29 mouse cellular contexts compared by ENCODE assay signal in the genomic region with DNA sequence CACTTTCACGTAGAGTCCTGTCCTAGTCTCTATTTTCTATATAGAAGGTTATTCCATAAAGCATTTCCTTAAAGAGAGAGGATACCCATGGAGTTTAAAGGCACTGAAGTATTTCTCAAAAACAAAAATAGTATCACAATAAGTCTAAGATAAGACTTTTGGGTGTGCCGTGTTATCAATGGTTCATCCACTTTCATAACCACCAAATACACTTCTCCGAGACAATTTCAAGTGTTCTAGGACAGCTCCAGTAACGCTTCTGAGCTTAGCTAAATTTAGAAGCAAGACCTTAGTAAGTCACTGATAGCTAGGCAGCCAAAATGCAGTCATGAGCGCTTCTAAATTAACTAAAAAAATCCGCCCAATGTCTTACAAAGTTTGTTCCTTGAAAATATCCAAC. TPM values are rescaled to one million over a fixed set of nuclear protein-coding genes. Genes with fewer than 3 reads are reported as not detected.
DNase-seq lines count a peak whose midpoint lies in the region; ATAC-seq and TF ChIP-seq lines count a peak whose summit lies in the region.
"Had no signal": no experiment of that assay in that cellular context is flagged by ENCODE, and none has a peak within 500 bp of the region (broad histone marks: within the 10 kb centered on the region; RNA-seq: fewer than 3 reads in every experiment).

No protein-coding gene starts in this region.

- H3K27me3 ChIP-seq in heart, embryonic 10.5 days (ENCODE audit: insufficient read depth, poor library complexity, severe bottlenecking), result no peaks in the 10 kb centered on the region
- no peaks in the 10 kb centered on the region for H3K27me3 ChIP-seq in heart, embryonic 15.5 days
- no peaks in the 10 kb centered on the region for H3K27me3 ChIP-seq in liver, embryonic 11.5 days (replicated peaks; ENCODE audit: control insufficient read depth, insufficient read depth, low read length)
- no peaks in the 10 kb centered on the region for H3K27me3 ChIP-seq in liver, postnatal 0 days (ENCODE audit: insufficient read depth, low read length)
- H3K27me3 ChIP-seq: embryonic facial prominence, embryonic 13.5 days; hindbrain, embryonic 13.5 days; limb, embryonic 13.5 days; liver, embryonic 12.5 days; midbrain, embryonic 13.5 days had no signal

- H3K9ac ChIP-seq in heart, embryonic 15.5 days, result no peak overlapping the region
- no peak overlapping the region for H3K9ac ChIP-seq in liver, embryonic 11.5 days (ENCODE audit: low read depth, low read length)
- no peak overlapping the region for H3K9ac ChIP-seq in liver, postnatal 0 days (replicated peaks)
- H3K9ac ChIP-seq: embryonic facial prominence, embryonic 13.5 days; forebrain, postnatal 0 days; hindbrain, embryonic 13.5 days; limb, embryonic 13.5 days; liver, embryonic 12.5 days; midbrain, embryonic 13.5 days had no signal

- no peak for DNase-seq in heart, embryonic 10.5 days (ENCODE audit: low spot score)
- no peak for DNase-seq in heart, postnatal 25 days (ENCODE audit: low spot score)
- no peak for DNase-seq in heart, postnatal 10 days
- DNase-seq in liver, embryonic 11.5 days (ENCODE audit: low spot score), result no peak
- DNase-seq in liver, postnatal 0 days, result no peak
- no peak for DNase-seq in urinary bladder, postnatal 14 days (ENCODE audit: low spot score)
- DNase-seq: adrenal gland, adult 2 months; adrenal gland, postnatal 36 days; cerebellum, adult 18-20 months; cerebellum, postnatal 10 days; forebrain, postnatal 0 days; gastrocnemius, postnatal 10 days; kidney, adult 8-10 months; kidney, postnatal 14 days; lung, adult 18-20 months; lung, postnatal 4 days; retina, postnatal 1 day; right cerebral cortex, postnatal 14 days had no signal

- no peak for ATAC-seq in heart, embryonic 15.5 days (replicated peaks; ENCODE audit: insufficient number of reproducible peaks, insufficient read depth, low FRiP score, low read depth)
- ATAC-seq in liver, embryonic 11.5 days (replicated peaks; ENCODE audit: low FRiP score), result no peak
- no peak for ATAC-seq in liver, postnatal 0 days
- ATAC-seq: activated CD4-positive, CD25-positive, alpha-beta regulatory T cell, adult 4 months; forebrain, postnatal 0 days; intestine, embryonic 16.5 days; liver, embryonic 12.5 days; lung, postnatal 0 days; midbrain, embryonic 13.5 days had no signal

- H3K4me3 ChIP-seq in heart, embryonic 10.5 days, result peak overlapping the region; percentile 18; the same call in 1 of the 2 replicates
- no peak overlapping the region for H3K4me3 ChIP-seq in heart, embryonic 15.5 days
- no peak overlapping the region for H3K4me3 ChIP-seq in liver, embryonic 11.5 days (ENCODE audit: low read depth, low read length)
- H3K4me3 ChIP-seq in liver, postnatal 0 days (ENCODE audit: low read depth, low read length), result no peak overlapping the region
- H3K4me3 ChIP-seq: embryonic facial prominence, embryonic 13.5 days; forebrain, embryonic 10.5 days; hindbrain, embryonic 13.5 days; left cerebral cortex, adult 2 months; limb, embryonic 13.5 days; liver, embryonic 12.5 days; midbrain, embryonic 13.5 days had no signal

- intact Hi-C loops in heart, postnatal 25 days (cut with DNase I), result no loop called here
- intact Hi-C loops in heart, postnatal 10 days (cut with DNase I), result no loop called here

- H3K4me2 ChIP-seq in heart, embryonic 15.5 days, result peak overlapping the region; percentile 40
- peak overlapping the region; percentile 31 for H3K4me2 ChIP-seq in liver, embryonic 11.5 days
- no peak overlapping the region for H3K4me2 ChIP-seq in liver, postnatal 0 days (ENCODE audit: low read depth, low read length)
- H3K4me2 ChIP-seq: embryonic facial prominence, embryonic 13.5 days; hindbrain, embryonic 13.5 days; limb, embryonic 13.5 days; liver, embryonic 12.5 days; midbrain, embryonic 13.5 days had no signal

- no peaks in the 10 kb centered on the region for H3K9me3 ChIP-seq in heart, embryonic 10.5 days
- H3K9me3 ChIP-seq in heart, embryonic 15.5 days (replicated peaks), result no peaks in the 10 kb centered on the region
- no peaks in the 10 kb centered on the region for H3K9me3 ChIP-seq in liver, embryonic 11.5 days (ENCODE audit: control insufficient read depth, low read length)
- no peaks in the 10 kb centered on the region for H3K9me3 ChIP-seq in liver, postnatal 0 days (ENCODE audit: low read length)
- H3K9me3 ChIP-seq: embryonic facial prominence, embryonic 13.5 days; hindbrain, embryonic 13.5 days; liver, embryonic 12.5 days; midbrain, embryonic 13.5 days had no signal

- H3K36me3 ChIP-seq in heart, embryonic 10.5 days, result peaks cover 55% of the 10 kb centered on the region
- peaks cover 7% of the 10 kb centered on the region; the same call in 1 of the 2 replicates for H3K36me3 ChIP-seq in heart, embryonic 15.5 days
- H3K36me3 ChIP-seq in liver, embryonic 11.5 days (ENCODE audit: control insufficient read depth, insufficient read depth, low read length), result peaks cover 13% of the 10 kb centered on the region
- peaks cover 34% of the 10 kb centered on the region for H3K36me3 ChIP-seq in liver, postnatal 0 days (replicated peaks; ENCODE audit: insufficient read depth, low read length)

- no peak for TF ChIP-seq EP300 in liver, postnatal 0 days (IDR thresholded peaks at IDR 0.05; ENCODE audit: low read depth)

- peaks cover 24% of the 10 kb centered on the region for H3K4me1 ChIP-seq in heart, embryonic 10.5 days
- peaks cover 34% of the 10 kb centered on the region for H3K4me1 ChIP-seq in heart, embryonic 15.5 days (replicated peaks)
- peaks cover 15% of the 10 kb centered on the region; the same call in 1 of the 2 replicates for H3K4me1 ChIP-seq in liver, embryonic 11.5 days (replicated peaks; ENCODE audit: control insufficient read depth, insufficient read depth, low read length)
- H3K4me1 ChIP-seq in liver, postnatal 0 days (ENCODE audit: insufficient read depth), result peaks cover 14% of the 10 kb centered on the region
- H3K4me1 ChIP-seq: forebrain, embryonic 10.5 days; limb, embryonic 13.5 days; midbrain, embryonic 13.5 days had no signal

- H3K27ac ChIP-seq in heart, embryonic 10.5 days, result peak overlapping the region; percentile 69
- H3K27ac ChIP-seq in heart, embryonic 15.5 days, result peak overlapping the region; percentile 89
- H3K27ac ChIP-seq in liver, embryonic 11.5 days (ENCODE audit: low read depth, low read length), result no peak overlapping the region
- H3K27ac ChIP-seq in liver, postnatal 0 days (ENCODE audit: low read depth), result no peak overlapping the region
- H3K27ac ChIP-seq: forebrain, embryonic 10.5 days; hindbrain, embryonic 13.5 days; limb, embryonic 13.5 days; liver, embryonic 12.5 days; midbrain, embryonic 13.5 days had no signal

- 49% methylated on average over 6 of the region's 6 CpGs for whole genome bisulfite sequencing in heart, embryonic 10.5 days
- 34% methylated on average over 6 of the region's 6 CpGs for WGBS in heart, embryonic 15.5 days
- 62% methylated on average over 6 of the region's 6 CpGs for WGBS in liver, embryonic 11.5 days
- WGBS in liver, postnatal 0 days (ENCODE audit: insufficient replicate concordance), result 60% methylated on average over 6 of the region's 6 CpGs

- TF ChIP-seq CTCF in liver, postnatal 0 days (IDR thresholded peaks at IDR 0.05; ENCODE audit: low read depth), result no peak

RNA-seq across cellular contexts. Expression of a gene that starts 22.0 kb away (rescaled TPM):
- 78.4 and 107 TPM in 2 replicates for polyA plus RNA-seq in heart, embryonic 10.5 days (2016; fragmentation: Nextera tagmentation; extraction: Ambion mirVana)
- 100 to 1,000 TPM; 107 to 108 TPM for total RNA-seq in heart, postnatal 25 days (2021)
- 103 and 104 TPM in 2 replicates for polyA plus RNA-seq in heart, embryonic 15.5 days (2015; fragmentation: Nextera tagmentation; extraction: Ambion mirVana)
- 100 to 1,000 TPM; 122 to 144 TPM for total RNA-seq in heart, postnatal 10 days (2021)
- 47.2 and 52.8 TPM in 2 replicates for polyA plus RNA-seq in liver, embryonic 11.5 days (2014; fragmentation: Nextera tagmentation; extraction: Ambion mirVana)
- polyA plus RNA-seq in liver, postnatal 0 days (2015; fragmentation: Nextera tagmentation; extraction: Ambion mirVana), result 40.4 and 45.6 TPM in 2 replicates

RNA-seq across cellular contexts. Expression of a gene that starts 58.3 kb away (rescaled TPM):
- polyA plus RNA-seq in heart, embryonic 10.5 days (2016; fragmentation: Nextera tagmentation; extraction: Ambion mirVana), result 33.5 and 45.5 TPM in 2 replicates
- 10 to 100 TPM; 41.6 to 45.9 TPM for total RNA-seq in heart, postnatal 25 days (2021)
- 47.7 and 48.8 TPM in 2 replicates for polyA plus RNA-seq in heart, embryonic 15.5 days (2015; fragmentation: Nextera tagmentation; extraction: Ambion mirVana)
- total RNA-seq in heart, postnatal 10 days (2021), result 10 to 100 TPM; 40.3 to 41.1 TPM
- 30.2 and 30.9 TPM in 2 replicates for polyA plus RNA-seq in liver, embryonic 11.5 days (2014; fragmentation: Nextera tagmentation; extraction: Ambion mirVana)
- polyA plus RNA-seq in liver, postnatal 0 days (2015; fragmentation: Nextera tagmentation; extraction: Ambion mirVana), result 6.1 and 6.9 TPM in 2 replicates

Comparison
In these comparisons a context has a peak if more than half of its experiments do, and no peak if none do; other contexts are left out.
1. H3K27ac ChIP-seq: peak in heart, embryonic 10.5 days (single experiment) and heart, embryonic 15.5 days (single experiment); none in liver, embryonic 11.5 days (single experiment) and liver, postnatal 0 days (single experiment).